Comparison of ENCODE assay signal across 26 mouse cellular contexts in genomic region chr12:103978294-103978693, GRCm38 (mm10). TPM values are rescaled to one million over a fixed set of nuclear protein-coding genes. Genes with fewer than 3 reads are reported as not detected.
A peak's percentile ranks its signal among the peaks of the same experiment; 100 is the strongest.
DNase-seq lines count a peak whose midpoint lies in the region; ATAC-seq lines count a peak whose summit lies in the region.
"Had no signal": no experiment of that assay in that cellular context is flagged by ENCODE, and none has a peak within 500 bp of the region (broad histone marks: within the 10 kb centered on the region; RNA-seq: fewer than 3 reads in every experiment).

No protein-coding gene starts in this region.

- H3K4me2 ChIP-seq in kidney, embryonic 14.5 days (replicated peaks; ENCODE audit: low read depth, low read length), result no peak overlapping the region
- no peak overlapping the region for H3K4me2 ChIP-seq in kidney, embryonic 16.5 days (replicated peaks; ENCODE audit: low read depth, low read length)

- H3K9me3 ChIP-seq in kidney, embryonic 14.5 days (ENCODE audit: control insufficient read depth, low read length), result no peaks in the 10 kb centered on the region
- H3K9me3 ChIP-seq in kidney, embryonic 16.5 days (ENCODE audit: low read length), result no peaks in the 10 kb centered on the region

- H3K27ac ChIP-seq in kidney, embryonic 14.5 days (ENCODE audit: low read depth, low read length), result no peak overlapping the region
- no peak overlapping the region for H3K27ac ChIP-seq in kidney, embryonic 16.5 days (ENCODE audit: low read length)

- H3K36me3 ChIP-seq in kidney, embryonic 14.5 days (ENCODE audit: control insufficient read depth, insufficient read depth, low read length), result no peaks in the 10 kb centered on the region
- no peaks in the 10 kb centered on the region for H3K36me3 ChIP-seq in kidney, embryonic 16.5 days (ENCODE audit: insufficient read depth, low read length)
- H3K36me3 ChIP-seq: G1E had no signal

- no peak for DNase-seq in frontal cortex, postnatal 25 days (ENCODE audit: low spot score in 2 of 2)
- no peak for DNase-seq in kidney, adult 11 months
- no peak for DNase-seq in kidney, postnatal 25 days
- peak; percentile 49 for DNase-seq in brain, adult 2 months (ENCODE audit: low read depth, low spot score)
- no peak for DNase-seq in adrenal gland, postnatal 4 days (ENCODE audit: low spot score in 2 of 2)
- DNase-seq: B cell, adult 2 months; cerebellum, adult 11 months; cerebellum, adult 11-12 months; cerebellum, adult 2 months had no signal

- peak; percentile 90 for ATAC-seq in frontal cortex, adult (ENCODE audit: low TSS enrichment)
- ATAC-seq in kidney, embryonic 14.5 days (ENCODE audit: low FRiP score, low TSS enrichment), result no peak
- ATAC-seq in kidney, embryonic 16.5 days (ENCODE audit: low FRiP score, low TSS enrichment), result 0 out of 2 replicates have a peak, but pooled peaks have one; percentile 9
- ATAC-seq: activated CD4-positive, CD25-positive, alpha-beta regulatory T cell, adult 4 months; CD4-positive, CD25-positive, alpha-beta regulatory T cell, adult 4 months; Patski had no signal

- no peaks in the 10 kb centered on the region for H3K4me1 ChIP-seq in kidney, embryonic 14.5 days (ENCODE audit: control insufficient read depth, insufficient read depth, low read length)
- no peaks in the 10 kb centered on the region for H3K4me1 ChIP-seq in kidney, embryonic 16.5 days (ENCODE audit: insufficient read depth, low read length)

- no peak overlapping the region for H3K4me3 ChIP-seq in kidney, embryonic 14.5 days (ENCODE audit: low read length)
- no peak overlapping the region for H3K4me3 ChIP-seq in kidney, embryonic 16.5 days (ENCODE audit: low read length)

- H3K27me3 ChIP-seq in kidney, embryonic 14.5 days (ENCODE audit: control insufficient read depth, insufficient read depth, low read length), result no peaks in the 10 kb centered on the region
- no peaks in the 10 kb centered on the region for H3K27me3 ChIP-seq in kidney, embryonic 16.5 days (ENCODE audit: insufficient read depth, low read length)
- H3K27me3 ChIP-seq: Patski had no signal

- H3K9ac ChIP-seq in kidney, embryonic 14.5 days (ENCODE audit: low read depth, low read length), result 0 out of 2 replicates have a peak overlapping the region, but pooled peaks have one; percentile 18
- H3K9ac ChIP-seq in kidney, embryonic 16.5 days (replicated peaks; ENCODE audit: low read length), result no peak overlapping the region

- WGBS in kidney, embryonic 14.5 days, result 83% methylated on average over 10 of the region's 10 CpGs
- 74% methylated on average over 10 of the region's 10 CpGs for WGBS in kidney, embryonic 16.5 days

RNA-seq across cellular contexts. Expression of gene Serpina11, which starts 11.5 kb away (rescaled TPM):
- polyA plus RNA-seq in kidney, embryonic 14.5 days (2014; fragmentation: Nextera tagmentation; extraction: Ambion mirVana), result not detected in 2 replicates
- polyA plus RNA-seq in kidney, embryonic 16.5 days (2015; fragmentation: Nextera tagmentation; extraction: Ambion mirVana), result not detected in 2 replicates
- total RNA-seq in adrenal gland, postnatal 4 days (2021), result 10 to 100 TPM in 1 of 2 experiments, under 1 TPM in 1; 0.53 to 23.8 TPM
- total RNA-seq: adrenal gland, adult 18-20 months; adrenal gland, adult 8-10 months; adrenal gland, postnatal 25 days; adrenal gland, postnatal 36 days; ES-E14; G1E had no signal
- polyA plus RNA-seq: activated CD4-positive, CD25-positive, alpha-beta regulatory T cell, adult 4 months; brain, embryonic 14.5 days; C2C12; CD4-positive, CD25-positive, alpha-beta regulatory T cell, adult 4 months; G1E; Patski had no signal

RNA-seq across cellular contexts. Expression of gene Serpina1e, which starts 19.5 kb away (rescaled TPM):
- polyA plus RNA-seq in kidney, embryonic 14.5 days (2014; fragmentation: Nextera tagmentation; extraction: Ambion mirVana), result 0.19 and 0.26 TPM in 2 replicates
- 1.3 and 1.5 TPM in 2 replicates for polyA plus RNA-seq in kidney, embryonic 16.5 days (2015; fragmentation: Nextera tagmentation; extraction: Ambion mirVana)
- 100 to 1,000 TPM in 1 of 2 experiments, 1 to 10 TPM in 1; 8.3 to 423 TPM for total RNA-seq in adrenal gland, postnatal 4 days (2021)
- total RNA-seq: CH12.LX, ES-E14, G1E, MEL had no signal
- polyA plus RNA-seq: activated CD4-positive, CD25-positive, alpha-beta regulatory T cell, adult 4 months; C2C12; CD4-positive, CD25-positive, alpha-beta regulatory T cell, adult 4 months; cerebellum, adult 2 months; G1E had no signal

RNA-seq across cellular contexts. Expression of gene Serpina9, which starts 35.3 kb away (rescaled TPM):
- not detected in 2 replicates for polyA plus RNA-seq in kidney, embryonic 14.5 days (2014; fragmentation: Nextera tagmentation; extraction: Ambion mirVana)
- 0.06 TPM in 1 of 2 replicates, not detected in the other for polyA plus RNA-seq in kidney, embryonic 16.5 days (2015; fragmentation: Nextera tagmentation; extraction: Ambion mirVana)
- under 1 TPM in 1 of 2 experiments, not detected in 1; 0.17 TPM for total RNA-seq in adrenal gland, postnatal 4 days (2021)
- total RNA-seq: adrenal gland, adult 18-20 months; adrenal gland, adult 2 months; adrenal gland, adult 8-10 months; adrenal gland, postnatal 25 days; adrenal gland, postnatal 36 days; MEL had no signal
- polyA plus RNA-seq: adrenal gland, adult 2 months; G1E had no signal
